Mouse (Mus musculus) stomach, postnatal 0 days (tissue): ENCODE measurements at regions not wholly inside any gene's neighbourhood (a gene's known extent, or its start where the extent isn't known, plus 50 kb on each side); places are given as distances from the start of the nearest gene placed in this dataset.

ENCODE experiments used
- ATAC-seq: fragments of 200-750 bp; cut with Nextera tagmentation; 2 replicates; pipeline ENCODE4 v1.8.0; 2017; ENCODE audit not compliant: low FRiP score, low TSS enrichment
- DNase-seq: peaks from one replicate; pipeline ENCODE4 v3.0.0-alpha.2; 2016; ENCODE audit warnings: low spot score
- H3K27ac ChIP-seq: fragments of 300-500 bp; sonication (generic); replicated peaks from 2 replicates; pipeline ENCODE4 v1.5.1; 2014; ENCODE audit warnings: mild to moderate bottlenecking, control low read depth
- H3K27me3 ChIP-seq: fragments of 300-500 bp; sonication (generic); 2 replicates; pipeline ENCODE4 v1.6.1; 2014; ENCODE audit warnings: low read length; ENCODE audit not compliant: control insufficient read depth, insufficient read depth
- H3K36me3 ChIP-seq: fragments of 300-500 bp; sonication (generic); 2 replicates; pipeline ENCODE4 v1.6.1; 2014; ENCODE audit warnings: low read length, mixed read lengths; ENCODE audit not compliant: control insufficient read depth, insufficient read depth
- H3K4me1 ChIP-seq: fragments of 300-500 bp; sonication (generic); replicated peaks from 2 replicates; pipeline ENCODE4 v1.6.1; 2014; ENCODE audit warnings: antibody characterized with exemption; ENCODE audit not compliant: control insufficient read depth, insufficient read depth
- H3K4me2 ChIP-seq: fragments of 300-500 bp; sonication (generic); replicated peaks from 2 replicates; pipeline ENCODE4 v1.6.1; 2014; ENCODE audit warnings: low read depth, mild to moderate bottlenecking, control low read depth, moderate library complexity
- H3K4me3 ChIP-seq: fragments of 300-500 bp; sonication (generic); 2 replicates; pipeline ENCODE4 v1.5.1; 2014; ENCODE audit warnings: low read depth, low read length, control low read depth
- H3K9ac ChIP-seq: fragments of 300-500 bp; sonication (generic); 2 replicates; pipeline ENCODE4 v1.6.1; 2014; ENCODE audit warnings: mild to moderate bottlenecking, low read length, control low read depth, mixed read lengths
- H3K9me3 ChIP-seq: fragments of 300-500 bp; sonication (generic); 2 replicates; pipeline ENCODE4 v1.6.1; 2016; ENCODE audit warnings: low read length; ENCODE audit not compliant: control insufficient read depth
- CTCF ChIP-seq: IDR thresholded peaks from 2 replicates; pipeline ENCODE4 v1.5.1; 2016; ENCODE audit warnings: antibody characterized with exemption, low read depth, mild to moderate bottlenecking, moderate library complexity
- EP300 ChIP-seq: optimal IDR thresholded peaks from 2 replicates; pipeline ENCODE3; 2016; ENCODE audit warnings: antibody characterized with exemption
- WGBS: fragments of 180-500 bp; shearing (Covaris S2); extraction: QIAGEN DNeasy Blood & Tissue Kit; methylation state at CpG from one replicate; pipeline ENCODE4 v1.1.7; 2014; 5-methylcytosine and 5-hydroxymethylcytosine counted together

DNA sequence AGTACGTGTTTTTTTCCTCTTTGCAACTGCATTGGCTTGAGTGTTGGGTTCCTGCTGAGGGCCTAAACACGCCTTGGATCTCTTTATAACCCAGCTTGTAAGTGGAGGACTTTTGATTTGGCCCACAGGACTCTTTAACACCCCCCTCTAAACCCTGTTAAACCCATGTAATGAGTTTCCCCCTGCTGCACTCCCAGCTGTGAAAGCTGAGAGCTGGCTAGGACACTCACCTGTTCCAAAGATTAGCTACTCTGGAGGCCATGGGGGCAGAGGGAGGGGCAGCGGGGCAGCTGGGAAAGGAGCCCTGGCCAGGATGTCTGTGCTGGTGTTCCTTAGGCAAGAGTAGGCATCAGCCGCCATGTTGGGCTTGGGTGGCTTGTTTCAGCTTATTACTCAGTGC is 128.7 kb upstream of the Irx3 start:
- Histone ChIP-seq H3K9ac (no peak overlapping the region), H3K4me1 (no peaks in the 10 kb centered on the region), H3K27ac (no peak overlapping the region), H3K9me3 (no peaks in the 10 kb centered on the region), H3K4me3 (no peak overlapping the region), H3K4me2 (no peak overlapping the region), H3K27me3 (no peaks in the 10 kb centered on the region), H3K36me3 (no peaks in the 10 kb centered on the region)
- no peak for TF ChIP-seq EP300
- no peak for TF ChIP-seq CTCF
- ATAC-seq (no peak), DNase-seq (no peak)
- WGBS = 82% methylated on average over 4 of the region's 4 CpGs

DNA sequence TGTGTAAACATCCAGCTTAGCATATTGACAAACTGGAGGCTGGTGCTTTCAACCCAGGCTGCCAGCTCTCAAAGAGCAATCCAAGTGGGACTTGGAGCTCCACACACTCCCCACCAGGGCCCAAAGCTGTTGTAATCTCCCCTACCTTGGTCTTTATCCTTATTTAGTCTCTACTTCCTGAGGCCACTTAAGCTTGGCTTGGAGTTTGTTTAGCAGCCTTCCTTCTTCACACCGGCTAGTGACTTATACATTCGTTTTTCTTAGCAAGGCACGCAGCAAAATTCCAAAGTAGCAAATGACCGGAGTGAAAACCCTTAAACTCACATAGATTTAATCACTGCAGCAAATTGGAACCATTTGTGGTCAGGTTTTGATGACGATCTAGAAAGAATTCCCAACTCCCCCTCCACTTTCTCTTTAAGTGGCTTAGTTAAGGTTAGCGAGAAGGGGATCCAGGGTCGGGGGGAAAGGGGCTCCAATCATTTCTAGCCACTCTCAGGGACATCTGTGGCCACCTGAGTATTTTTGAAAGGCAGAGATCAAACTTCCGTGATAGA is 124.2 kb upstream of the Irx3 start:
- TF ChIP-seq EP300 = no peak
- TF ChIP-seq CTCF = no peak
- no peak for DNase-seq
- H3K9me3 ChIP-seq = no peaks in the 10 kb centered on the region
- H3K4me2 ChIP-seq = no peak overlapping the region
- no peak overlapping the region for H3K27ac ChIP-seq
- no peak overlapping the region for H3K4me3 ChIP-seq
- no peaks in the 10 kb centered on the region for H3K27me3 ChIP-seq
- no peaks in the 10 kb centered on the region for H3K4me1 ChIP-seq
- H3K36me3 ChIP-seq = no peaks in the 10 kb centered on the region
- ATAC-seq = no peak
- H3K9ac ChIP-seq = no peak overlapping the region
- WGBS = 73% methylated on average over 8 of the region's 8 CpGs

DNA sequence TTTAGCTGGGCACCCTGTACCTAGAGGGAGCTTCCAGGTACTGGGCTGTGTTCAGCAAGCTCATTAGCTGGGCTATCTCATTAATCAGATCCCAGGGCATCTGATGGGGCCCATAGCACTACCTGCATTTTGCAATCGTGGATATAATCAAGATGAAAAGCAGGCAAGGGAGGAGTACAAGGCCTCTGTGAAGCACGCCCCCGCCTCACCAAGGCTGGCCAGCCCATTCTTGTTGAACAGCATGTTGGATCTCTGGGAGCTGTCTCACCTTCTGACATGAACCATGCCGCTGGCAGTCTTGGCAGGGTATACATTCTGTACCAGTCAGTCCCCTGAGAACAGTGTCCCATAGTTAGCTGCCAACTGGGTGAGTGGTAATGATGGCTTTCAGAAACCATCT is 122.3 kb upstream of the Irx3 start:
- Histone ChIP-seq H3K36me3 (no peaks in the 10 kb centered on the region), H3K9me3 (no peaks in the 10 kb centered on the region), H3K27ac (no peak overlapping the region), H3K4me1 (no peaks in the 10 kb centered on the region), H3K9ac (no peak overlapping the region), H3K4me3 (no peak overlapping the region), H3K27me3 (no peaks in the 10 kb centered on the region), H3K4me2 (no peak overlapping the region)
- 65% methylated on average over 4 of the region's 4 CpGs for WGBS
- DNase-seq (no peak), ATAC-seq (no peak)
- TF ChIP-seq EP300 = no peak
- no peak for TF ChIP-seq CTCF

DNA sequence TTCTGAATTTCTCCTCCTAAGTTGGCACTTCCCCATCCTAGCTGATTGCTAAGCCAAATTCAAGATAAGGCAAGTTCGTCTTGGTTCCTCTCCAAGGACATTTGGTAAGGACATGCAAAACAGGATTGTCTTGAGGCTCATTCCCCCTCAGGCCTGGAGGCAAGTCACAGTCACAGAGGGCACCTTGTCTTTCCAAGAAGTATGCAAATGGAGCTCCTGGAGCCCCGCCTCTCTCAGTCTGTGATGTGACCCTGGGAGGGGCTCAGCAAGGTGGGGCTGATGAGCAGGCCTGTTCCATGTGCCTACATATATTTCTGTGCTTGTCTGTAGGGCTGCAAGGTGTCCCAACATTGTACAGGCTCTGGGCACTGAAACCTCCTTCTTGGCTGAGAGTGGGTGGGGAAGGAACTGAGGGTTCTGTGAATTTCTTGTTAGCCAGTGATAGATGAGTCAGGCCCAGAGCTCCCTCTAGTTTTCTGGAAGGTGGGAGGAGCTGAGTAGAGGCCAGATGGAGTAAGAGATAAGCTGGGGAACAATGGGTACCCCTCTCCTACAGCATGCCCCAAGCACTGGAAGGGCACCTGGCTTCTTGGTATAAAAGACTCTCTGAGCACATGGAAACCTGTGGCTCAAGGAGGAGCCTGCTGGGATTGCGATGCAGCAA is 120.5 kb upstream of the Irx3 start:
- WGBS = 73% methylated on average over 3 of the region's 3 CpGs
- DNase-seq (peak; percentile 22), ATAC-seq (peak; percentile 78)
- Histone ChIP-seq H3K36me3 (no peaks in the 10 kb centered on the region), H3K4me2 (no peak overlapping the region), H3K9ac (no peak overlapping the region), H3K27ac (no peak overlapping the region), H3K27me3 (no peaks in the 10 kb centered on the region), H3K4me3 (no peak overlapping the region), H3K4me1 (no peaks in the 10 kb centered on the region), H3K9me3 (no peaks in the 10 kb centered on the region)
- TF ChIP-seq CTCF = no peak
- TF ChIP-seq EP300 = peak; percentile 91

DNA sequence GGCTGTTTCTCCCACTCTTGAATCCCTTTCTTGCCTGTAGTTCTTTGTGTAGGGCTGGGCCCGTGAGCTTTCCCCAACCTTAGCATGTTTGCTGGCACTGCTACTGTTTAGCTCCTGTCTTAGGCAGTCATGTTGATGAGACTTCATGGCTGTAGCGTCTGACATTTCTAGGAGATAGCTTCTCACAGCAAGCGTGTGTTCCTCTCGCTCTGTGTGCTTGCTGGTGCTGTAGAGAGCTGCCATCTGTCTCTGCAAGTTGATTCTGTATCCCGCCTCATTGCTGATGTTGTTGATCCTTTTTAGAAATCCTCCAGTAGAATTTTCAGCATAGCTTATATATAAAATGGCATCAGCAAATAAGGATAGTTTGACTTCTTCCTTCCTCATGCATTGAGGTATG is 116.0 kb upstream of the Irx3 start:
- DNase-seq (no peak), ATAC-seq (no peak)
- Histone ChIP-seq H3K4me1 (no peaks in the 10 kb centered on the region), H3K4me3 (no peak overlapping the region), H3K9me3 (no peaks in the 10 kb centered on the region), H3K27ac (no peak overlapping the region), H3K4me2 (no peak overlapping the region), H3K36me3 (no peaks in the 10 kb centered on the region), H3K27me3 (no peaks in the 10 kb centered on the region), H3K9ac (no peak overlapping the region)
- whole genome bisulfite sequencing = 87% methylated on average over 5 of the region's 5 CpGs
- no peak for TF ChIP-seq EP300
- TF ChIP-seq CTCF = no peak

DNA sequence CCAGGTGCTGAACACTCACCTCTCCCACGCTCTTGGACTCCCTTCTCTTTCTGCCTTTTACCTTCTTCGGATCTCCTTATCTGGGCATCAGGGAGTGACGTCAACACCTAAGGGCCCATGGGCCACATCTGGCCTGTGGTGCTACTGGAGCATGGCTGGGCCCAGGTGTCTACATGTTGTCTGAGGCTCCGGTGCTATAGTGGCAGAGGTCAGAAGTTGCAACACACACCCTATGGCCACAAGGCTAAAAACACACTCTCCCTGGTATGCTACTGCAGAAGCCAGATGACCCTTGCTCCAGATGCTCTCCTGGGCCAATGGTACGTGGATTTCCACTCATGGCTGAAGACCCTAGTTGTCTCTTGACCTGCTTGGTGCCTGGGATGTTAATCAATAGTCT is 112.1 kb upstream of the Irx3 start:
- no peaks in the 10 kb centered on the region for H3K27me3 ChIP-seq
- WGBS = 83% methylated on average over 5 of the region's 5 CpGs

More for the DNA sequence above, 112.1 kb upstream of the Irx3 start:
- TF ChIP-seq CTCF = no peak
- TF ChIP-seq EP300 = no peak
- ATAC-seq = no peak
- Histone ChIP-seq H3K4me2 (no peak overlapping the region), H3K4me3 (no peak overlapping the region), H3K27ac (no peak overlapping the region), H3K4me1 (no peaks in the 10 kb centered on the region), H3K9me3 (no peaks in the 10 kb centered on the region), H3K36me3 (no peaks in the 10 kb centered on the region), H3K9ac (no peak overlapping the region)
- DNase-seq = no peak
